Mouse (Mus musculus): ENCODE results near the gene Ddah1. TPM values are rescaled to one million over a fixed set of nuclear protein-coding genes. Genes with fewer than 3 reads are reported as not detected.
A peak's percentile ranks its signal among the peaks of the same experiment; 100 is the strongest.
"Not testable (repeated sequence)": the region's sequence is repeated elsewhere in the genome, so short reads cannot be mapped to it uniquely, and the experiment has no call there.

The Ddah1 gene
- polyA plus RNA-seq, 1 experiment from 2014 or later = 23.9 TPM

- Histone ChIP-seq H3K36me3 (no peaks in the 10 kb centered on the region), H3K9me3 (no peaks in the 10 kb centered on the region), H3K4me1 (no peaks in the 10 kb centered on the region), H3K4me2 (no peak overlapping the region), H3K27ac (no peak overlapping the region), H3K9ac (no peak overlapping the region), H3K27me3 (replicated peaks) (no peaks in the 10 kb centered on the region), H3K4me3 (replicated peaks) (no peak overlapping the region)
- WGBS = 86% methylated on average over 1 of the region's 1 CpGs
- ATAC-seq (ENCODE audit: insufficient read depth, low FRiP score, low read depth) = no peak
These were observed 114.8 kb downstream of the Ddah1 start for GRCm38 (mm10) chr3:145873271-145873670.

DNA sequence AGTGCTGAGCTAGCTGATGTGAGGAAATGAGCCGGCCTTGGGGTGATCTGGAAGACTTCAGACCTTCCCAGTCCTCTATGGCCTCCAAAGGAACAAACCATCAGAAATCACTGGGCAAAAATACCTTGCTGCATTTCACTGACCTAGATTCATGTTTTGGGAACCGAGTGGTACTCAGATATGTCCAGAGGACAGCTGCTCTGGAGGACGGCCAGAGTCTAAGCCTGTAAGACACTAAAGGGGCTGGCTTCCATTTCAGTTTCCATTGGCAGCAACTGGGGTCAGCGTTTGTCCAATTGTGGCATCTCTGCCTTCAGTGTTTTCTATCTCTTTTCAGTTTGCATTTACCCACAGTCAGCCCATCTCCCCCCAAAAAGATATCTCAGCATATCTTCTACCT, 115.7 kb downstream of the Ddah1 start:
- H3K9ac ChIP-seq = no peak overlapping the region
- no peaks in the 10 kb centered on the region for H3K27me3 ChIP-seq (replicated peaks)
- no peak for ATAC-seq (ENCODE audit: insufficient read depth, low FRiP score, low read depth)
- H3K27ac ChIP-seq = no peak overlapping the region
- no peaks in the 10 kb centered on the region for H3K4me1 ChIP-seq
- no peaks in the 10 kb centered on the region for H3K9me3 ChIP-seq
- no peak overlapping the region for H3K4me3 ChIP-seq (replicated peaks)
- WGBS = 71% methylated on average over 4 of the region's 4 CpGs
- H3K36me3 ChIP-seq = no peaks in the 10 kb centered on the region
- no peak overlapping the region for H3K4me2 ChIP-seq

DNA sequence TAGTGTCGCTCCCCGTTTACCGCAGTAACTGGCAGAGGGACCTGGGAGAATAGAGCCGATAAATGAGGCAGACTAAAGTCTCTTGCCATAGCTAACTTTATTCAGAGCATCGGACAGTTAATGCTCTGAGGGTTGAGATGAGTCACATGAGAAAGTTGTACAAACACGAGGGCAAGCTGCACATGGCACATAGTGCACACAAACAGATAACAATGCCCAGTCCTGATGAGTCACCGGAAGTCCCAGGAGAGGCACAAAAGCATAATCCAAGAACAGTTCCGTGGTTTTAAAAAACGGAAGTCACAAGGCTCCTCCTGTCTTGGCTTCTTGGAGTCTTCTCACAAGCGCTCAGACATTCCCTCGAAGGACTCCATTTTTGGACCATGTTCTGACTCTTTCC, 117.6 kb downstream of the Ddah1 start:
- Histone ChIP-seq H3K9me3 (no peaks in the 10 kb centered on the region), H3K9ac (no peak overlapping the region), H3K36me3 (no peaks in the 10 kb centered on the region), H3K27me3 (replicated peaks) (no peaks in the 10 kb centered on the region), H3K4me1 (no peaks in the 10 kb centered on the region), H3K4me2 (no peak overlapping the region), H3K27ac (no peak overlapping the region), H3K4me3 (replicated peaks) (no peak overlapping the region)
- WGBS = 80% methylated on average over 11 of the region's 11 CpGs
- no peak for ATAC-seq (ENCODE audit: insufficient read depth, low FRiP score, low read depth)

DNA sequence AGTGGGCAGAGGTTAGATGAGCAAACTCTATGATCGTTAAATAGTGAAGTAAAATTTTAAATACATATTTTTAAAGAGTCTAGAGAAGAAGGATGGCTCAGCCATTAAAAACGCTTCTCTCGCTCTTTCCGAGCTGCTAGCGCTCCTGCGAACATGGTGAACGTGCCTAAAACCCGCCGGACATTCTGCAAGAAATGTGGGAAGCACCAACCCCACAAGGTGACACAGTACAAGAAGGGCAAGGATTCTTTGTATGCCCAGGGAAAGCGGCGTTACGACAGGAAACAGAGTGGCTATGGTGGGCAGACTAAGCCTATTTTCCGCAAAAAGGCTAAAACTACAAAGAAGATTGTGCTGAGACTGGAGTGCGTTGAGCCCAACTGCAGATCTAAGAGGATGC, 120.4 kb downstream of the Ddah1 start:
- not testable (repeated sequence) for H3K4me1 ChIP-seq; H3K9ac ChIP-seq; H3K27ac ChIP-seq; H3K4me3 ChIP-seq (replicated peaks); H3K36me3 ChIP-seq; H3K9me3 ChIP-seq; H3K27me3 ChIP-seq (replicated peaks); ATAC-seq (ENCODE audit: insufficient read depth, low FRiP score, low read depth); H3K4me2 ChIP-seq
- 90% methylated on average over 14 of the region's 14 CpGs for whole genome bisulfite sequencing

DNA sequence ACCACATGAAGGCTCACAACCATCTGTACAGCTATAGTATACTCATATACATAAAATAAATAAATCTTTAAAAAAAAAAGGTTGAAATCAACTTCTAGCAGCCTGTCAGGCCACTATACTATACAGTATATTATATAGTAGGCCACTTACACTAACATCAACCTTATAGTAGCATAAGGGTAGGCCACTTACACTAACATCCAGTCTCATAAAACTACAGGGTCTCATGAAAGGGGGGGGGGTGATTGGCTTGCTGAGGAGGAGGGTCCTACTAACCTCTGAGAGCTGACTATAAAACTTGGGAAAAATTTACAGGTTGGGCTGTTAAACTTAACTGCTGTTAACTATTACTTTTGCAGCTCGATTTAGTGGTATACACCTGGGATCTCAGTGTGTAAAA, 121.9 kb downstream of the Ddah1 start:
- H3K4me1 ChIP-seq = no peaks in the 10 kb centered on the region
- ATAC-seq (ENCODE audit: insufficient read depth, low FRiP score, low read depth) = no peak
- H3K9me3 ChIP-seq = no peaks in the 10 kb centered on the region
- no peak overlapping the region for H3K9ac ChIP-seq
- 65% methylated on average over 1 of the region's 1 CpGs for WGBS
- no peak overlapping the region for H3K4me2 ChIP-seq
- H3K27ac ChIP-seq = no peak overlapping the region
- no peak overlapping the region for H3K4me3 ChIP-seq (replicated peaks)
- H3K27me3 ChIP-seq (replicated peaks) = no peaks in the 10 kb centered on the region
- no peaks in the 10 kb centered on the region for H3K36me3 ChIP-seq

DNA sequence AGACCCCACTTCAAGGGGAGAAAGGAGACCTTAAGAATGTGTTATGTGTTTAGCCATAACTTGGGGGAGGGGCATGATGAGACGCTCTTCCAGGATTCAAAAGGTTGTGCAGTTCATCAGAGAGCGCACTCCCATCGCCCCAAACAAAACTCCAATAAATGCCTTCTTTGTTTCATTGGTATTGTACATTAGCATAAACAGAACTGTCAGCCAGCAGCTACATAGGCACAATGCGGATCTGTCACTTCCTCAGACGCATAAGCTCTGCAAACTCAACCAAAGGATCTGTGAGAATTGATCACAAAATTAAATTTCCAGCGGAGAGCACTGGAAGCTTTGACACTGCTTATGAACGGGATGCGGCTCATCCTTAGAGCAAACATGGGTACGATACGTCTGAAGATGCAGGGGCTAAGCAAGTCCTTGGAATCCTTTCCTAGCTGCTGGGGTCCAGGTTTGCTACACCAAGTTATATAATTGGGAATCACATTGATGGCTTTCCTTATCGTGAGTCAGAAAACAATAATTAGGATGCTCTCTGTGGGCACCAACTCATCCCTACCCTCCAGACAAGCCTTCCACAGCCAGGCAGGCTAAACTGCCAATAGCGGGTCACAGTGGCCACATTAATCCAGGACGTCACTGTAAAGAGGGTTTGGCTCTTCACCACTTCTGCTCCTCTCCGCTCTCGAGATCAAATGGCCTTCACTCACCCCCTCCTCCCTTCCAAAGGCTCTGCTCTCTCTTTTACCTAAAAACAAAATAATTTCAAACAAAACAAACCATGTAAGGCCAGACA, 123.8 kb downstream of the Ddah1 start:
- Histone ChIP-seq H3K4me3 (replicated peaks) (no peak overlapping the region), H3K9ac (no peak overlapping the region), H3K4me1 (0 out of 2 replicates have a peak, but pooled peaks cover 7% of the 10 kb centered on the region), H3K27me3 (replicated peaks) (no peaks in the 10 kb centered on the region), H3K27ac (no peak overlapping the region), H3K9me3 (no peaks in the 10 kb centered on the region), H3K4me2 (no peak overlapping the region), H3K36me3 (no peaks in the 10 kb centered on the region)
- 81% methylated on average over 15 of the region's 15 CpGs for WGBS
- no peak for ATAC-seq (ENCODE audit: insufficient read depth, low FRiP score, low read depth)

DNA sequence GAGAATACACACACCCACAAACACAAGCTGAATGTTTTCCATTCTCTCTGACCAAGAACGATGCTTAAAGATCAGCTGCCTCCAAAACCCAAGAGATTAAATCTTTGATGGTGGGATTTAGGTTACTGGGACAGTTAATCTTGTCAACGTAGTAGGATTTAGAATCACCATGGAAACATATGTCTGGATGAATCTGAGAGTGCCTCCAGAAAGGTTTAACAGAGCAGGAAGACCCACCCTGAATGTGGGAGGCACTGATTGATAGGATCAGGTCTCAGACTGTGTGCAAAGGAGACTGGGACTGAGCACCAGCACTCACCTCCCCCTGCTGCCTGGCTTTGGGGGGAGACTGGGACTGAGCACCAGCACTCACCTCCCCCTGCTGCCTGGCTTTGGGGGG, 124.8 kb downstream of the Ddah1 start:
- Histone ChIP-seq H3K4me2 (no peak overlapping the region), H3K4me3 (replicated peaks) (no peak overlapping the region), H3K4me1 (0 out of 2 replicates have a peak, but pooled peaks cover 7% of the 10 kb centered on the region), H3K27me3 (replicated peaks) (no peaks in the 10 kb centered on the region), H3K9me3 (no peaks in the 10 kb centered on the region), H3K27ac (no peak overlapping the region), H3K36me3 (no peaks in the 10 kb centered on the region), H3K9ac (no peak overlapping the region)
- 47% methylated on average over 2 of the region's 2 CpGs for WGBS
- no peak for ATAC-seq (ENCODE audit: insufficient read depth, low FRiP score, low read depth)

DNA sequence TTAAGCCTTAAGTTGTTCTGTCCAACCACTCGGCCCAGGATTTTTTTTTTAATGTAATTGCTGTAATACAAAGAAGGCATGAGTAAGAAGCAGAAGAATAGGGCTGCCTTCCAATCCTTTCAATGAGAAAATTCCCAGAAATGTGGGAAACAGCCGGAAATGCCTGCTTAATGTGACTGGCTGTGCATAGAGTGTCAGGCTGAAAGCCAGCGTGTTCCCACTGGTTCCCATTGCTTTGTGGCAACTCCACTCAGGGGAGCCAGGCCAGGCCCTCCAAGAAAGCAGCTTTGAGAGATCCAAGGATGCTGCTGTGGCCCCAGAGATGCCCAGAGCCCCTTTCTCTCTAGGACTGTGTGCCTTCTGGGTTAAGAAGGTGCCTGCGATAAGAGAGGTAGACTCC, 126.9 kb downstream of the Ddah1 start:
- Histone ChIP-seq H3K27ac (peak overlapping the region; percentile 75), H3K27me3 (replicated peaks) (no peaks in the 10 kb centered on the region), H3K4me1 (0 out of 2 replicates have a peak, but pooled peaks cover 7% of the 10 kb centered on the region), H3K9ac (no peak overlapping the region), H3K4me3 (replicated peaks) (no peak overlapping the region), H3K4me2 (no peak overlapping the region), H3K36me3 (no peaks in the 10 kb centered on the region), H3K9me3 (no peaks in the 10 kb centered on the region)
- ATAC-seq (ENCODE audit: insufficient read depth, low FRiP score, low read depth) = no peak
- 58% methylated on average over 4 of the region's 4 CpGs for WGBS

- no peaks in the 10 kb centered on the region for H3K9me3 ChIP-seq
- ATAC-seq (ENCODE audit: insufficient read depth, low FRiP score, low read depth) = no peak
- H3K9ac ChIP-seq = no peak overlapping the region
- H3K27me3 ChIP-seq (replicated peaks) = no peaks in the 10 kb centered on the region
- H3K4me1 ChIP-seq = 0 out of 2 replicates have a peak, but pooled peaks cover 7% of the 10 kb centered on the region
- H3K36me3 ChIP-seq = no peaks in the 10 kb centered on the region
- H3K27ac ChIP-seq = peak overlapping the region; percentile 75
- 40% methylated on average over 5 of the region's 5 CpGs for WGBS
- H3K4me2 ChIP-seq = no peak overlapping the region
- H3K4me3 ChIP-seq (replicated peaks) = no peak overlapping the region
These were observed 127.5 kb downstream of the Ddah1 start for GRCm38 (mm10) chr3:145885851-145886464.

DNA sequence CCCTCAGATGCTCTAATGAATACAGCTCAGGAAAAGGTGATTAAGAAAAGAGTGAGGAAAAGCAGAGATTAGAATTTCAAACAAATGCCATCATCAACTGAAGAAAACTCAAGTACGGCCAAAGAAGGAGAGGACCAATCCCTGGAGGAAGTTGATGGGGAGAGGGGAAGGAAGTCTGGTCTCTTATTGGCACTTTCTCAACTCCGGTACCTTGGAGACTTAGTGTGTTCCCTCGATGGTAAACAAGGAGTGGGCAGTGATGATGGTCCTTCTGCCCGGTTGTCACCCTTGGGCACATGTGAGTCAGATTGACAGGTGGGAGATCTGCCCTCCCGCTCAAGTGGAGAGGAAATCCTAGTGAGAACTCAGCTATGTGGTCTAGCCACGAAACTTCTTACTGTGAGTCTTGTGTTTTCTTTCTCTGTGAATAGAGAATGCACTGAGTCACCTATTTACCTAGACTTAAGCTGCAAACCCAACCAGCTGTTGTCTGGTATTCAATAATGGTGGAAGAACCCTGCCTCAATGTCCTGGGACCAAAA, 129.0 kb downstream of the Ddah1 start:
- Histone ChIP-seq H3K27ac (no peak overlapping the region), H3K4me3 (replicated peaks) (no peak overlapping the region), H3K9me3 (no peaks in the 10 kb centered on the region), H3K36me3 (no peaks in the 10 kb centered on the region), H3K4me2 (no peak overlapping the region), H3K4me1 (0 out of 2 replicates have a peak, but pooled peaks cover 7% of the 10 kb centered on the region), H3K27me3 (replicated peaks) (no peaks in the 10 kb centered on the region), H3K9ac (no peak overlapping the region)
- no peak for ATAC-seq (ENCODE audit: insufficient read depth, low FRiP score, low read depth)
- WGBS = 72% methylated on average over 6 of the region's 6 CpGs

DNA sequence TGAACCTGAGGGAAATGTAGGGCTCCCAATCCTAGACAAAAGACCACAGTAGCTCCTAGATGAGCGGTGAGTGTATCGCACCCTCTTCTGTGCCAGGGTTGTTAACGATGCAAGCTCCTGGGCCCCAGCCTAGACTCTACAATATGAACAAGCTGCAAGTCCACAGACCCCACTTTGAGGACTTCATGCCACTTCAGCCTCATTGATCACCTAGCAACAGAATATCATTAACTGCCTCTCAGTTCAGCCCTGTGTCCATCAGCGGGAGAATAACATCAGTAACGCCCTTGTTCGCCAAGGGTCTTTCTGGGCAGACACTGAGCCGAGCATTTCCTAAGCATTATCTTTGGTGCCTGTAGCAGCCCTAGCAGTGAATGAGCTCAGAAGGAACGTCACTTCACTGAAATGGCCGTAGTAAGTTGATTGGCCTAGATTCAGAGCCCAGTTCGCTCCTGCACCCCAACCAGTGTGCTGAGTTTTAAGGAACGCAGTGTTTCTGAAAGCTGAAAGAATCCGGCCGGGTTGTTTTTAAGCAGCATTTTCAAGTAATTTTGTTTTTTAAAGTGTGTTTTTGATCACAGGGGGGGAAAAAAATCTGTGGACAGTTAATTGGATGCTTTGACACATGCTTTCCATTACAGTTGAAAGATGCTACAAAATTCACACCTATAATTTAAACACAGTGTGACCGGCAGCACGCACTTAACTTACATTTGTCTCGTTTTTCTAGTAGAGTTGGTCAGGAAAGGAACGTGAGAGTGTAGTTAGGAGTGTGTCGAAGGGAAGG, 132.1 kb downstream of the Ddah1 start:
- H3K4me3 ChIP-seq (replicated peaks) = no peak overlapping the region
- H3K36me3 ChIP-seq = no peaks in the 10 kb centered on the region
- WGBS = 84% methylated on average over 18 of the region's 18 CpGs
- H3K9ac ChIP-seq = no peak overlapping the region
- H3K9me3 ChIP-seq = no peaks in the 10 kb centered on the region
- no peak for ATAC-seq (ENCODE audit: insufficient read depth, low FRiP score, low read depth)
- no peak overlapping the region for H3K4me2 ChIP-seq
- no peak overlapping the region for H3K27ac ChIP-seq
- no peaks in the 10 kb centered on the region for H3K27me3 ChIP-seq (replicated peaks)
- 0 out of 2 replicates have a peak, but pooled peaks cover 6% of the 10 kb centered on the region for H3K4me1 ChIP-seq

DNA sequence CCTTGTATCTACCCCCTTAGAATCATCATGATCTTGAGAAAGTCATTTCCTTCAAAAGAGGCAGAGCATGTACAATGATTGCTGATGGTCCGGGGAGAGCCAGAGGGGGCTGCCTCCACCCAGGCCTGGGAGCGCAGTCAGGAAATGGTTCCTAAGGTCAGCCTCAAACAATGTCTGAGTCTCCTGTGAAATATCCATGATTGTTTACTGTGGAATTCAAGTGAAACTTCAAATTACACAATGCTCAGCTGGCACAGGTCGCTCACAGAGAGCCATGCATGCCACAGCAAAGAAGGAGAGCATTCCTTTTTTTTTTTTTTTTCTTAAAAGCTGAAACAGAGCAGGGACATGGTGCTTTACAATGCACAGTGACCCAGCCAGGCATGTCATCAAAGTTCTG, 134.0 kb downstream of the Ddah1 start:
- Histone ChIP-seq H3K4me1 (no peaks in the 10 kb centered on the region), H3K4me2 (no peak overlapping the region), H3K9me3 (no peaks in the 10 kb centered on the region), H3K27me3 (replicated peaks) (no peaks in the 10 kb centered on the region), H3K9ac (no peak overlapping the region), H3K27ac (no peak overlapping the region), H3K4me3 (replicated peaks) (no peak overlapping the region), H3K36me3 (no peaks in the 10 kb centered on the region)
- no peak for ATAC-seq (ENCODE audit: insufficient read depth, low FRiP score, low read depth)
- 67% methylated on average over 3 of the region's 3 CpGs for WGBS
